Mouse (Mus musculus) C2C12 (cell line): ENCODE data around the gene Alpl. TPM values are rescaled to one million over a fixed set of nuclear protein-coding genes. Genes with fewer than 3 reads are reported as not detected.

ENCODE experiments used
- H3K27me3 ChIP-seq: one replicate; pipeline ENCODE4 v1.6.1; 2011; ENCODE audit not compliant: control insufficient read depth, insufficient read depth, insufficient read length
- H3K36me3 ChIP-seq: one replicate; pipeline ENCODE4 v1.6.1; 2011; ENCODE audit not compliant: control insufficient read depth, insufficient read depth
- H3K4me3 ChIP-seq: one replicate; pipeline ENCODE4 v1.5.1; 2011; ENCODE audit warnings: mild to moderate bottlenecking, control low read depth; ENCODE audit not compliant: poor library complexity, insufficient read depth, severe bottlenecking
- H3K79me2 ChIP-seq: one replicate; pipeline ENCODE4 v1.6.1; 2011; ENCODE audit not compliant: control insufficient read depth, insufficient read depth
- H3K79me3 ChIP-seq: one replicate; pipeline ENCODE4 v1.6.1; 2011; ENCODE audit warnings: low read depth, control low read depth
- H3ac ChIP-seq: one replicate; pipeline ENCODE3; 2011; ENCODE audit warnings: low read depth; ENCODE audit not compliant: control insufficient read depth, insufficient read length
- CEBPB ChIP-seq: IDR thresholded peaks from one replicate; pipeline ENCODE4 v1.6.1; 2011; ENCODE audit warnings: low read depth, mild to moderate bottlenecking, control low read depth, moderate library complexity
- CTCF ChIP-seq: IDR thresholded peaks from one replicate; pipeline ENCODE4 v1.5.1; 2011; ENCODE audit not compliant: control insufficient read depth, insufficient read depth, insufficient read length
- FOSL1 ChIP-seq: IDR thresholded peaks from one replicate; pipeline ENCODE4 v1.8.0; 2011; ENCODE audit warnings: mild to moderate bottlenecking, low read length; ENCODE audit not compliant: poor library complexity, insufficient read depth, severe bottlenecking
- MAX ChIP-seq: IDR thresholded peaks from one replicate; pipeline ENCODE4 v1.6.1; 2011; ENCODE audit warnings: mild to moderate bottlenecking, control low read depth
- MYOD1 ChIP-seq: IDR thresholded peaks from one replicate; pipeline ENCODE4 v1.6.1; 2011; ENCODE audit warnings: low read depth; ENCODE audit not compliant: control insufficient read depth, insufficient read length
- MYOG ChIP-seq: IDR thresholded peaks from one replicate; pipeline ENCODE4 v1.6.1; 2011; ENCODE audit not compliant: control insufficient read depth, insufficient read length; ENCODE audit errors: extremely low read depth
- USF1 ChIP-seq: IDR thresholded peaks from one replicate; pipeline ENCODE4 v1.6.1; 2011; ENCODE audit warnings: low read depth, mild to moderate bottlenecking, control low read depth, moderate library complexity
- polyA plus RNA-seq: library from polyadenylated mRNA; unstranded; fragments of >200 nt; fragmentation: generic; extraction: Trizol; gene quantifications from one replicate; pipeline ENCODE4 v1.2.1, GENCODE M21; 2012; ENCODE audit warnings: missing spikeins

The Alpl gene
- polyA plus RNA-seq, 1 experiment, result 0.13 TPM

- Histone ChIP-seq H3K36me3 (no peaks in the 10 kb centered on the region), H3K79me2 (no peaks in the 10 kb centered on the region), H3K27me3 (peaks cover 18% of the 10 kb centered on the region), H3ac (no peak overlapping the region), H3K79me3 (no peaks in the 10 kb centered on the region), H3K4me3 (no peak overlapping the region)
- TF ChIP-seq FOSL1 (no peak), CTCF (no peak), MYOD1 (no peak), USF1 (no peak), MAX (no peak), MYOG (no peak), CEBPB (no peak)
Observed at GRCm38 (mm10) chr4:137812946-137813708, 16.9 kb upstream of the Alpl start.

GRCm38 (mm10) chr4:137809999-137810398 is 13.8 kb upstream of the Alpl start:
- Histone ChIP-seq H3ac (no peak overlapping the region), H3K79me3 (no peaks in the 10 kb centered on the region), H3K27me3 (peaks cover 22% of the 10 kb centered on the region), H3K79me2 (no peaks in the 10 kb centered on the region), H3K4me3 (no peak overlapping the region), H3K36me3 (no peaks in the 10 kb centered on the region)
- no peak for TF ChIP-seq CEBPB
- no peak for TF ChIP-seq CTCF
- no peak for TF ChIP-seq MYOD1
- TF ChIP-seq MAX, result no peak
- no peak for TF ChIP-seq FOSL1
- no peak for TF ChIP-seq MYOG
- no peak for TF ChIP-seq USF1

- H3K27me3 ChIP-seq, result peaks cover 19% of the 10 kb centered on the region
- no peaks in the 10 kb centered on the region for H3K36me3 ChIP-seq
- no peak overlapping the region for H3ac ChIP-seq
- no peaks in the 10 kb centered on the region for H3K79me3 ChIP-seq
- no peak overlapping the region for H3K4me3 ChIP-seq
- TF ChIP-seq USF1 (no peak), CEBPB (no peak), MAX (no peak), MYOG (no peak), CTCF (no peak), MYOD1 (no peak), FOSL1 (no peak)
- H3K79me2 ChIP-seq, result no peaks in the 10 kb centered on the region
Observed at GRCm38 (mm10) chr4:137807301-137807851, 11.2 kb upstream of the Alpl start.

- H3K27me3 ChIP-seq, result peaks cover 25% of the 10 kb centered on the region
- H3K79me2 ChIP-seq, result no peaks in the 10 kb centered on the region
- TF ChIP-seq CTCF, result no peak
- no peak for TF ChIP-seq FOSL1
- TF ChIP-seq CEBPB, result no peak
- TF ChIP-seq MYOG, result no peak
- TF ChIP-seq USF1, result no peak
- no peak for TF ChIP-seq MAX
- no peak for TF ChIP-seq MYOD1
- no peak overlapping the region for H3K4me3 ChIP-seq
- no peak overlapping the region for H3ac ChIP-seq
- H3K79me3 ChIP-seq, result no peaks in the 10 kb centered on the region
- H3K36me3 ChIP-seq, result no peaks in the 10 kb centered on the region
Observed at GRCm38 (mm10) chr4:137801196-137801595, 5.0 kb upstream of the Alpl start.

- H3K4me3 ChIP-seq, result no peak overlapping the region
- no peaks in the 10 kb centered on the region for H3K79me2 ChIP-seq
- H3K79me3 ChIP-seq, result no peaks in the 10 kb centered on the region
- H3K36me3 ChIP-seq, result no peaks in the 10 kb centered on the region
- no peak overlapping the region for H3ac ChIP-seq
- TF ChIP-seq FOSL1, result no peak
- TF ChIP-seq USF1, result no peak
- TF ChIP-seq CEBPB, result no peak
- no peak for TF ChIP-seq CTCF
- H3K27me3 ChIP-seq, result peaks cover 34% of the 10 kb centered on the region
Observed at GRCm38 (mm10) chr4:137800324-137800723, 4.1 kb upstream of the Alpl start.
